Mouse (Mus musculus): ENCODE data around the gene Mocs1. TPM values are rescaled to one million over a fixed set of nuclear protein-coding genes. Genes with fewer than 3 reads are reported as not detected.
"Not testable (repeated sequence)": the region's sequence is repeated elsewhere in the genome, so short reads cannot be mapped to it uniquely, and the experiment has no call there.

The Mocs1 gene
- total RNA-seq, 2 experiments from 2014 or later = 9.9 to 12.5 TPM

- intact Hi-C loops (cut with DNase I) = no loop called here
- no peak for DNase-seq (ENCODE audit: low spot score in 2 of 2)
Measured at GRCm38 (mm10) chr17:49429471-49430129, 1.4 kb downstream of the Mocs1 start.

DNA sequence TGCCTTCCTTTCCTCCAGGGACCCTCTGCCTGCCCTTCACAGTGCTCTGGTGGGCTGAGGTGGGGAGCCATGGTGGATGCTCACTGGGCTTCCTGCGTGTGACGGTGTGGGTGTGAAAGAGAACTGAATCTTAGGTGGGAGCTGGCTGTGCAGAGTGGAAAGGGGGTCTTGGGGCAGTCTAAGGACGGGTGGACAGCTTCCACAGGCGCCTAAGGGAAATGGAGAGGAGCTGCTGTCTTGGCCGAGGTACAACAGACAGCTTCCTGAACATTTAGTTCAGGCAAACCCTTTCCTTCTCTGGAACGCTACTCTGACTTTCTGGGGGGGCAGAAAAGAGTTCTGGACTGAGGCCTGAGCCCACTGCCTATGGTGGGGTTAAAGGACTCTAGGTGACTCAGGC is 2.0 kb downstream of the Mocs1 start:
- intact Hi-C loops (cut with DNase I) = no loop called here
- no peak for DNase-seq (ENCODE audit: low spot score in 2 of 2)

GRCm38 (mm10) chr17:49431176-49431575 is 3.0 kb downstream of the Mocs1 start:
- DNase-seq (ENCODE audit: low spot score in 2 of 2) = no peak
- intact Hi-C loops (cut with DNase I) = no loop called here

DNA sequence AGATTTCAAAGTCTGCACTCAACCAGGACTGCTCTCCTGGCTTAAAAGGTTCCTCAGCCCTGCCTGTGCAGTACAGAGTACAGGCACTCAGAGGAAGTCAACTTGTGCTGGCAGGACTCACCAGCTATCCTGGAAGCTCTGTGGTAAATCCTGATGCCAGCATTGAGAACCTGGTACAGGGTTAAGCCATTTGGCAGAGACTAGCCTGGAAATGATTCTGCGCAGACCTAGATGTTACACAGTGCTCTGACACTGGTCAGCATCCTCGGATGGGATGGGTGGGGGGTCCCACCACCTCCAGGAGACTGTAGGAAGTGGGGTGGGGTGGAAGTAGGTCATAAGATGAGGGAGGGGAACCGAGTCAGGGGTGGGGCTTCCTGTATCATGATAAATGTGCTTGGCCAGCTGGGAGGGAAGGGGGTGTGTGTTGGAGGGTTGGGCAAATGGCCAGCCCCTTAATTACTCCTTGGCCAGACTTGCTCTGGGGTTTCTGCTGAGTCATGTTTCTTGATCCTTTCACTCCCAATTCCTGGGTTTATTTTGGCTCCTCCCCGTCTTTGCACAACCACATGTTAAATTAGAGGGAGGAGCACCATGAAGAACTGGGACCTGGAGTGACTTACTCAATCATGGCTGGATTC is 4.0 kb downstream of the Mocs1 start:
- intact Hi-C loops (cut with DNase I) = no loop called here
- DNase-seq (ENCODE audit: low spot score in 2 of 2) = peak in 1 of 2 experiments; percentile 45

GRCm38 (mm10) chr17:49433071-49433470 is 4.9 kb downstream of the Mocs1 start:
- intact Hi-C loops (cut with DNase I) = no loop called here
- no peak for DNase-seq (ENCODE audit: low spot score in 2 of 2)

DNA sequence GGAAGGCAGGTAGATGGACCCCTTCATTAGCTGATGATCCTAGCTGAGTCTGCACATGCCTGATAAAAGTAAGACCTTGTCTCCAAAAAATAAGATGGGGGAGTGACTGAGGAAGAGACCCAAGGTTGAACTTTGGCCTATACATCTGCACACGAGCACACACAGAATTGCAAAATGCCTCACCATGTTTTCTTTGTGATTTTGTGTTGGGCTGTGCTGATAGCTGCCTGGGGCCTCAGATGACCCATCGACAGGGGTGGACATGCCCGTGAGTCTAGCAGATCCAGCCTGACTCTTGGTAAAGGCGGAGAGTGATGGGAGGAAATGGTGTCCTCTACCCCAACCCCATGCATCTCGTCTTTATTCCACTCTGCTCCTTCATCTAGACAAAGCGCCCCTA is 6.1 kb downstream of the Mocs1 start:
- DNase-seq (ENCODE audit: low spot score in 2 of 2) = no peak
- intact Hi-C loops (cut with DNase I) = no loop called here

DNA sequence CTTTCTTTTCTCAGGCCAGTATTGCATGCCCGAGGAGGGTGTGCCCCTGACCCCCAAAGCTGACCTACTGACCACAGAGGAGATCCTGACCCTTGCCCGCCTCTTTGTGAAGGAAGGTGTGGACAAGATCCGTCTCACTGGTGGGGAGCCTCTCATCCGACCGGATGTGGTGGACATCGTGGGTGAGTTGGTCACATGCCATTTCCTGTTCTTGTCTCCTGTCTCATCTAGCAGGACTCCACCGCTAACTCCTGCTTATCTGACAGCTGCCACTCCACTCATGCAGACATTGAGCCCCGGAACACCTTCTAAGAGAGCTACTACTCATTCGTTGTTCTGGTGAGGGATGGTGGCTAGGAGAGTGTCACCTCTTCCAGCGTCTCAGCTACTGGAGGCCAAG is 6.9 kb downstream of the Mocs1 start:
- intact Hi-C loops (cut with DNase I) = no loop called here
- DNase-seq (ENCODE audit: low spot score in 2 of 2) = no peak

GRCm38 (mm10) chr17:49436631-49437030 is 8.5 kb downstream of the Mocs1 start:
- no peak for DNase-seq (ENCODE audit: low spot score in 2 of 2)
- intact Hi-C loops (cut with DNase I) = no loop called here

GRCm38 (mm10) chr17:49437306-49437705 is 9.1 kb downstream of the Mocs1 start:
- intact Hi-C loops (cut with DNase I); DNase-seq (ENCODE audit: low spot score in 2 of 2): not testable (repeated sequence)

- DNase-seq (ENCODE audit: low spot score in 2 of 2) = no peak
- intact Hi-C loops (cut with DNase I) = no loop called here
Measured at GRCm38 (mm10) chr17:49438822-49439574, 10.8 kb downstream of the Mocs1 start.

GRCm38 (mm10) chr17:49439706-49440105 is 11.5 kb downstream of the Mocs1 start:
- intact Hi-C loops (cut with DNase I) = no loop called here
- no peak for DNase-seq (ENCODE audit: low spot score in 2 of 2)

GRCm38 (mm10) chr17:49440331-49441130 is 12.4 kb downstream of the Mocs1 start:
- intact Hi-C loops (cut with DNase I) = no loop called here

DNA sequence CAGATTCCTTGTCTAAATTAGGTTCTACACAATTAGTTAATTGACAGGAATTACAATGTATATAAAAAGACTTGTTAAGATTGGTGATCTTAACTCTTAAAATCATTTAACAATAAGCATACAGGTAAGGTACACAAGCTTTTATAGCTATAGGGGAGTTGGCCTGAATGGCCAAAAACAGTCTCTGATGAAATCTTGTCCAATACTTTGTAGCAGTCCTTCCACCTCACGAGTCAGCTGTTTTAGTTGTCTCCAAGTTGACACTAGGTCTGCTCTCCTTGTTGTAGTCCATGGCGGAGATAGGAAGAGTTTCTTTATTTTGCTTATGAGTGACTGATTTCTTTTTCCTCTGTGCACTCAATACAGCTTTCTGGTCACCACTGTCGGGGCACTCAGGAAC is 14.7 kb downstream of the Mocs1 start:
- intact Hi-C loops (cut with DNase I); DNase-seq (ENCODE audit: low spot score in 2 of 2): not testable (repeated sequence)

More at GRCm38 (mm10) chr17:49440331-49441130, 12.4 kb downstream of the Mocs1 start:
- DNase-seq (ENCODE audit: low spot score in 2 of 2) = no peak

DNA sequence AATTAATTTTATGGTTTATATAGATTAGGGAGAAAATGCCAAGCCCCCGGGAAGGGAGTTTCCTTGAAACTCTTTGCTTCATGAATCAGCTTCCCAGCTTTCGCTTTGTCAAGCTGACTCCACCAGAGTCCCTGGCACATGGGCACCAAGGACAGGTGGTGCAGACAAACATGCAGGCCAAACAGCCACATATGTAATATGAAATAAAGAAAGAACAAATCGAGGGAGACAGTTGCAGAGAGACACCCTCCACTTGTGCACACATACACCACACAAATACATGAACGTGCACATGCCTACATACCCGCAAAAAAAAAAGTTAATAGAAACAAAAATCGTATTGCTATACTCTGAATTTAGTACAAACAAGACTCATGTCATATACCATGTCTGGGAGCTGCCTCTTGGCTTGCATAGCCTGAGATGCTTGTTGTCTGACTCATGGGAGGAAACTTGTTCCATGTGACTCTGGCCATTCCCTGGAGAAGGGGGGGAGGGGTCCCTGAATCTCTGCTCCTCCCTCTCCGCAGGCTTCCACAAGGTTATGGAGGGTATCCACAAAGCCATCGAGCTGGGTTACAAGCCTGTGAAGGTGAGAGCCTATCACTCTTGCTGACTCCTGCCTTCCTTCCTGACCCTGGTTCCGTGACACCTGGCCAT is 20.5 kb downstream of the Mocs1 start:
- DNase-seq (ENCODE audit: low spot score in 2 of 2) = no peak
- intact Hi-C loops (cut with DNase I) = no loop called here

- no peak for DNase-seq (ENCODE audit: low spot score in 2 of 2)
- intact Hi-C loops (cut with DNase I) = no loop called here
Measured at GRCm38 (mm10) chr17:49449230-49449608, 21.1 kb downstream of the Mocs1 start.

GRCm38 (mm10) chr17:49450922-49451321 is 22.8 kb downstream of the Mocs1 start:
- DNase-seq (ENCODE audit: low spot score in 2 of 2) = no peak
- intact Hi-C loops (cut with DNase I) = no loop called here

- intact Hi-C loops (cut with DNase I) = no loop called here
- DNase-seq (ENCODE audit: low spot score in 2 of 2) = no peak
Measured at GRCm38 (mm10) chr17:49456334-49456733, 28.2 kb downstream of the Mocs1 start.

GRCm38 (mm10) chr17:49457833-49458232 is 29.7 kb downstream of the Mocs1 start:
- intact Hi-C loops (cut with DNase I) = no loop called here
- DNase-seq (ENCODE audit: low spot score in 2 of 2) = no peak

DNA sequence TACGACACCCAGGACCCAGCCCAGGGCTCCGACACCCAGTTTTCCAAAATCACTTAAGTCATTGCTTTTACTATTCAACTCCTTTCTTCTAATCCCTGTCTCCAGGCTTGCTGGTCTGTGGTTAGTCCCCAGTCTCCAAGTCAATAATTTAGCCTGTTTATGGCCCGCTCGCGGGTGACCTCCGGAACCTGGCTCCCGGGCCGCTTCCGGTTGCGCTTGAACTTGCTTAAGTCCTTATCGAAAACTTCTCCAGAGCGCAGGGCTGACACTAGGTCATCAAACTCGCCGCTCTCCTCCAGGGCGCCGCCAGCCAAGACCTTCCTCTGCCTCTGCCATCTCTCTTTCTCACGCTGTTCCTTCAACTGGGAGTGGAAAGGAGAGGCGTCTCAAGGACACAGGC is 30.2 kb downstream of the Mocs1 start:
- no peak for DNase-seq (ENCODE audit: low spot score in 2 of 2)

More for the DNA sequence above, 30.2 kb downstream of the Mocs1 start:
- intact Hi-C loops (cut with DNase I) = no loop called here
